Mouse (Mus musculus) G1E (cell line): Measurements from ENCODE around the gene Acta2.

Experiments
- CTCF ChIP-seq: IDR thresholded peaks from 2 replicates; pipeline ENCODE4 v1.5.1; 2012; ENCODE audit warnings: low read depth, low read length, inconsistent platforms, mixed read lengths
- GATA1 ChIP-seq: IDR thresholded peaks from 2 replicates; pipeline ENCODE4 v1.6.1; 2012; ENCODE audit warnings: borderline replicate concordance, low read length, inconsistent platforms, mixed read lengths
- GATA2 ChIP-seq: IDR thresholded peaks from 2 replicates; pipeline ENCODE4 v1.6.1; 2012; ENCODE audit warnings: low read depth, low read length, inconsistent platforms, borderline replicate concordance
- POLR2AphosphoS5 ChIP-seq: IDR thresholded peaks from 2 replicates; pipeline ENCODE4 v1.6.1; 2012; ENCODE audit warnings: low read depth, low read length, inconsistent platforms; ENCODE audit not compliant: insufficient replicate concordance

GRCm38 (mm10) chr19:34291956-34292355 is 36.6 kb upstream of the Acta2 start:
- TF ChIP-seq GATA1 (no peak), CTCF (no peak), POLR2AphosphoS5 (no peak), GATA2 (no peak)
